Mouse (Mus musculus): ENCODE results near the gene Lat. TPM values are rescaled to one million over a fixed set of nuclear protein-coding genes. Genes with fewer than 3 reads are reported as not detected.
A peak's percentile ranks its signal among the peaks of the same experiment; 100 is the strongest.
"Not testable (repeated sequence)": the region's sequence is repeated elsewhere in the genome, so short reads cannot be mapped to it uniquely, and the experiment has no call there.

Gene Lat
- total and polyA plus RNA-seq, 3 experiments = 0.34 to 4.4 (median 1.8) TPM

- 50% methylated on average over 8 of the region's 8 CpGs for WGBS
- H3K36me3 ChIP-seq (ENCODE audit: control insufficient read depth, insufficient read depth, low read length) = no peaks in the 10 kb centered on the region
- intact Hi-C loops (cut with DNase I) = no loop called here
- H3K4me1 ChIP-seq (ENCODE audit: control insufficient read depth, insufficient read depth, low read length) = no peaks in the 10 kb centered on the region
- no peak for DNase-seq
- no peak for TF ChIP-seq POLR2A (IDR thresholded peaks at IDR 0.05; ENCODE audit: insufficient read depth, low read depth, low read length)
- H3K27me3 ChIP-seq (ENCODE audit: control insufficient read depth, insufficient read depth, low read length) = no peaks in the 10 kb centered on the region
- no peak overlapping the region for H3K4me3 ChIP-seq
- no peaks in the 10 kb centered on the region for H3K79me2 ChIP-seq (replicated peaks; ENCODE audit: control insufficient read depth, insufficient read depth, low read length)
- no peak overlapping the region for H3K9ac ChIP-seq (ENCODE audit: low read depth, low read length)
- H3K27ac ChIP-seq = no peak overlapping the region
Observed at GRCm38 (mm10) chr7:126339521-126339971, 29.8 kb downstream of the Lat start.

GRCm38 (mm10) chr7:126338906-126339305 is 30.5 kb downstream of the Lat start:
- Histone ChIP-seq H3K9ac (ENCODE audit: low read depth, low read length) (no peak overlapping the region), H3K36me3 (ENCODE audit: control insufficient read depth, insufficient read depth, low read length) (no peaks in the 10 kb centered on the region), H3K27ac (no peak overlapping the region), H3K4me3 (no peak overlapping the region), H3K79me2 (replicated peaks; ENCODE audit: control insufficient read depth, insufficient read depth, low read length) (no peaks in the 10 kb centered on the region), H3K27me3 (ENCODE audit: control insufficient read depth, insufficient read depth, low read length) (no peaks in the 10 kb centered on the region), H3K4me1 (ENCODE audit: control insufficient read depth, insufficient read depth, low read length) (no peaks in the 10 kb centered on the region)
- TF ChIP-seq POLR2A (IDR thresholded peaks at IDR 0.05; ENCODE audit: insufficient read depth, low read depth, low read length) (no peak), CTCF (IDR thresholded peaks at IDR 0.05) (no peak), EP300 (IDR thresholded peaks at IDR 0.05; ENCODE audit: insufficient read depth, low read depth, low read length) (no peak)
- intact Hi-C loops (cut with DNase I) = no loop called here
- WGBS = 80% methylated on average over 8 of the region's 8 CpGs
- no peak for DNase-seq

GRCm38 (mm10) chr7:126335556-126335955 is 33.8 kb downstream of the Lat start:
- Histone ChIP-seq H3K36me3 (ENCODE audit: control insufficient read depth, insufficient read depth, low read length) (no peaks in the 10 kb centered on the region), H3K27me3 (ENCODE audit: control insufficient read depth, insufficient read depth, low read length) (no peaks in the 10 kb centered on the region), H3K27ac (no peak overlapping the region), H3K4me1 (ENCODE audit: control insufficient read depth, insufficient read depth, low read length) (no peaks in the 10 kb centered on the region), H3K9ac (ENCODE audit: low read depth, low read length) (no peak overlapping the region), H3K79me2 (replicated peaks; ENCODE audit: control insufficient read depth, insufficient read depth, low read length) (no peaks in the 10 kb centered on the region), H3K4me3 (no peak overlapping the region)
- no peak for DNase-seq
- intact Hi-C loops (cut with DNase I) = no loop called here
- 94% methylated on average over 1 of the region's 1 CpGs for WGBS
- TF ChIP-seq EP300 (IDR thresholded peaks at IDR 0.05; ENCODE audit: insufficient read depth, low read depth, low read length) = no peak
- TF ChIP-seq CTCF (IDR thresholded peaks at IDR 0.05) = peak; percentile 40

- Histone ChIP-seq H3K4me3 (no peak overlapping the region), H3K36me3 (ENCODE audit: control insufficient read depth, insufficient read depth, low read length) (no peaks in the 10 kb centered on the region), H3K9ac (ENCODE audit: low read depth, low read length) (no peak overlapping the region), H3K79me2 (replicated peaks; ENCODE audit: control insufficient read depth, insufficient read depth, low read length) (no peaks in the 10 kb centered on the region), H3K27ac (no peak overlapping the region), H3K4me1 (ENCODE audit: control insufficient read depth, insufficient read depth, low read length) (no peaks in the 10 kb centered on the region), H3K27me3 (ENCODE audit: control insufficient read depth, insufficient read depth, low read length) (no peaks in the 10 kb centered on the region)
- 66% methylated on average over 3 of the region's 3 CpGs for WGBS
- no peak for DNase-seq
- no peak for TF ChIP-seq CTCF (IDR thresholded peaks at IDR 0.05)
- TF ChIP-seq EP300 (IDR thresholded peaks at IDR 0.05; ENCODE audit: insufficient read depth, low read depth, low read length) = no peak
- no peak for TF ChIP-seq POLR2A (IDR thresholded peaks at IDR 0.05; ENCODE audit: insufficient read depth, low read depth, low read length)
- intact Hi-C loops (cut with DNase I) = no loop called here
Observed at GRCm38 (mm10) chr7:126332691-126333090, 36.7 kb downstream of the Lat start.

GRCm38 (mm10) chr7:126330693-126331092 is 38.7 kb downstream of the Lat start:
- TF ChIP-seq EP300 (IDR thresholded peaks at IDR 0.05; ENCODE audit: insufficient read depth, low read depth, low read length) (no peak), POLR2A (IDR thresholded peaks at IDR 0.05; ENCODE audit: insufficient read depth, low read depth, low read length) (no peak)
- Histone ChIP-seq H3K79me2 (replicated peaks; ENCODE audit: control insufficient read depth, insufficient read depth, low read length) (no peaks in the 10 kb centered on the region), H3K4me3 (no peak overlapping the region), H3K4me1 (ENCODE audit: control insufficient read depth, insufficient read depth, low read length) (no peaks in the 10 kb centered on the region), H3K27ac (no peak overlapping the region), H3K9ac (ENCODE audit: low read depth, low read length) (no peak overlapping the region), H3K27me3 (ENCODE audit: control insufficient read depth, insufficient read depth, low read length) (no peaks in the 10 kb centered on the region), H3K36me3 (ENCODE audit: control insufficient read depth, insufficient read depth, low read length) (no peaks in the 10 kb centered on the region)
- intact Hi-C loops (cut with DNase I) = no loop called here
- DNase-seq = no peak
- 58% methylated on average over 2 of the region's 2 CpGs for WGBS

GRCm38 (mm10) chr7:126329907-126330645 is 39.3 kb downstream of the Lat start:
- WGBS = 62% methylated on average over 9 of the region's 9 CpGs
- H3K9ac ChIP-seq (ENCODE audit: low read depth, low read length) = no peak overlapping the region
- H3K4me1 ChIP-seq (ENCODE audit: control insufficient read depth, insufficient read depth, low read length) = no peaks in the 10 kb centered on the region
- H3K27ac ChIP-seq = no peak overlapping the region
- intact Hi-C loops (cut with DNase I) = no loop called here
- no peak for DNase-seq
- no peaks in the 10 kb centered on the region for H3K36me3 ChIP-seq (ENCODE audit: control insufficient read depth, insufficient read depth, low read length)
- H3K4me3 ChIP-seq = no peak overlapping the region
- no peaks in the 10 kb centered on the region for H3K79me2 ChIP-seq (replicated peaks; ENCODE audit: control insufficient read depth, insufficient read depth, low read length)
- no peaks in the 10 kb centered on the region for H3K27me3 ChIP-seq (ENCODE audit: control insufficient read depth, insufficient read depth, low read length)
- TF ChIP-seq CTCF (IDR thresholded peaks at IDR 0.05) (no peak), POLR2A (IDR thresholded peaks at IDR 0.05; ENCODE audit: insufficient read depth, low read depth, low read length) (no peak)

GRCm38 (mm10) chr7:126328848-126329247 is 40.5 kb downstream of the Lat start:
- H3K27ac ChIP-seq; DNase-seq; H3K4me3 ChIP-seq; H3K36me3 ChIP-seq (ENCODE audit: control insufficient read depth, insufficient read depth, low read length); H3K4me1 ChIP-seq (ENCODE audit: control insufficient read depth, insufficient read depth, low read length); intact Hi-C loops (cut with DNase I); H3K27me3 ChIP-seq (ENCODE audit: control insufficient read depth, insufficient read depth, low read length); H3K9ac ChIP-seq (ENCODE audit: low read depth, low read length); H3K79me2 ChIP-seq (replicated peaks; ENCODE audit: control insufficient read depth, insufficient read depth, low read length): not testable (repeated sequence)
- 82% methylated on average over 5 of the region's 6 CpGs for WGBS

GRCm38 (mm10) chr7:126325576-126326273 is 43.6 kb downstream of the Lat start:
- H3K27me3 ChIP-seq (ENCODE audit: control insufficient read depth, insufficient read depth, low read length); DNase-seq; H3K9ac ChIP-seq (ENCODE audit: low read depth, low read length); H3K36me3 ChIP-seq (ENCODE audit: control insufficient read depth, insufficient read depth, low read length); H3K4me3 ChIP-seq; intact Hi-C loops (cut with DNase I); H3K27ac ChIP-seq; H3K79me2 ChIP-seq (replicated peaks; ENCODE audit: control insufficient read depth, insufficient read depth, low read length); H3K4me1 ChIP-seq (ENCODE audit: control insufficient read depth, insufficient read depth, low read length): not testable (repeated sequence)
- WGBS = 32% methylated on average over 9 of the region's 9 CpGs
